Mouse (Mus musculus) liver, adult 2 months (tissue): ENCODE results near the gene Pdxdc1.

Experiments used
- CTCF ChIP-seq: fragments of 200-500 bp; IDR thresholded peaks from 2 replicates; pipeline ENCODE4 v1.5.1; 2011; ENCODE audit warnings: low read depth, low read length, control low read depth
- POLR2A ChIP-seq: fragments of 200-500 bp; IDR thresholded peaks from 2 replicates; pipeline ENCODE4 v1.6.1; 2011; ENCODE audit warnings: low read length, control low read depth; ENCODE audit not compliant: insufficient read depth; ENCODE audit errors: extremely low read depth

- TF ChIP-seq CTCF (no peak), POLR2A (no peak)
Observed at GRCm38 (mm10) chr16:13892850-13893249, 10.1 kb downstream of the Pdxdc1 start.
